Mouse (Mus musculus) ES-E14 (cell line): Measurements from ENCODE around the gene D5Ertd579e. TPM values are rescaled to one million over a fixed set of nuclear protein-coding genes. Genes with fewer than 3 reads are reported as not detected.

Experiments used
- DNase-seq: peaks from one replicate; pipeline ENCODE4 v3.0.0-alpha.2; 2013; ENCODE audit warnings: low read depth, low spot score
- H3K27ac ChIP-seq: 2 replicates; pipeline ENCODE4 v1.5.1; 2012; ENCODE audit warnings: low read depth, mild to moderate bottlenecking, low read length, moderate library complexity, mixed read lengths; ENCODE audit not compliant: poor library complexity, insufficient read depth, severe bottlenecking
- H3K36me3 ChIP-seq: 2 replicates; pipeline ENCODE4 v1.6.1; 2012; ENCODE audit warnings: mild to moderate bottlenecking, low read length, moderate library complexity, mixed read lengths; ENCODE audit not compliant: control insufficient read depth, poor library complexity, insufficient read depth, severe bottlenecking
- H3K4me1 ChIP-seq, 2 experiments: fragments of 150-350 bp in 1 of 2; sonication (generic) in 1 of 2; 2 replicates each; pipeline ENCODE4 v1.6.1; 2012; ENCODE audit warnings: low read length in 2 of 2, mild to moderate bottlenecking in 1 of 2, mixed read lengths in 1 of 2; ENCODE audit not compliant: control insufficient read depth in 2 of 2, insufficient read depth in 2 of 2, poor library complexity in 1 of 2
- H3K4me3 ChIP-seq, 2 experiments: fragments of 150-350 bp in 1 of 2; sonication (generic) in 1 of 2; 2 replicates each; pipeline ENCODE4 v1.5.1; 2012; ENCODE audit warnings: low read length in 2 of 2, low read depth in 1 of 2, mild to moderate bottlenecking in 1 of 2, mixed read lengths in 1 of 2; ENCODE audit not compliant: insufficient read depth in 1 of 2, poor library complexity in 1 of 2, severe bottlenecking in 1 of 2
- H3K9ac ChIP-seq: 2 replicates; pipeline ENCODE4 v1.6.1; 2012; ENCODE audit warnings: low read depth, mild to moderate bottlenecking, low read length, mixed read lengths; ENCODE audit not compliant: poor library complexity, insufficient read depth, severe bottlenecking
- H3K9me3 ChIP-seq: fragments of 150-350 bp; sonication (generic); 2 replicates; pipeline ENCODE4 v1.6.1; 2012; ENCODE audit warnings: low read depth, mild to moderate bottlenecking, low read length; ENCODE audit not compliant: control insufficient read depth, insufficient read depth
- CHD2 ChIP-seq: IDR thresholded peaks from 2 replicates; pipeline ENCODE4 v1.6.1; 2014; ENCODE audit warnings: mild to moderate bottlenecking, low read depth, low read length, inconsistent platforms
- HCFC1 ChIP-seq: IDR thresholded peaks from 2 replicates; pipeline ENCODE4 v1.6.1; 2012; ENCODE audit warnings: low read length, inconsistent platforms, borderline replicate concordance; ENCODE audit not compliant: insufficient read depth
- MAFK ChIP-seq: IDR thresholded peaks from 2 replicates; pipeline ENCODE4 v1.6.1; 2014; ENCODE audit warnings: mild to moderate bottlenecking, low read depth, low read length, inconsistent platforms; ENCODE audit not compliant: insufficient read depth
- ZC3H11A ChIP-seq: IDR thresholded peaks from 2 replicates; pipeline ENCODE4 v1.6.1; 2012; ENCODE audit warnings: low read depth, mild to moderate bottlenecking, inconsistent platforms, low read length, borderline replicate concordance
- ZNF384 ChIP-seq: IDR thresholded peaks from 2 replicates; pipeline ENCODE4 v1.6.1; 2012; ENCODE audit warnings: low read depth, low read length, inconsistent platforms
- in situ Hi-C, 2 experiments: fragments of 600-800 bp; cut with MboI; formaldehyde crosslinking; loops; one replicate each; pipeline ENCODE4 v1.15.1; 2025; ENCODE audit warnings: low sequenced_read_pairs in 2 of 2, inconsistent platforms in 1 of 2; ENCODE audit not compliant: unreplicated experiment in 2 of 2
- total RNA-seq: library from RNA; depleted of rRNA; stranded (reverse); fragments of 300-350 nt; gene quantifications from 2 replicates; pipeline ENCODE4 v1.2.3, GENCODE M21; 2012

Gene D5Ertd579e
- total RNA-seq, 1 experiment: 19.5 TPM

DNA sequence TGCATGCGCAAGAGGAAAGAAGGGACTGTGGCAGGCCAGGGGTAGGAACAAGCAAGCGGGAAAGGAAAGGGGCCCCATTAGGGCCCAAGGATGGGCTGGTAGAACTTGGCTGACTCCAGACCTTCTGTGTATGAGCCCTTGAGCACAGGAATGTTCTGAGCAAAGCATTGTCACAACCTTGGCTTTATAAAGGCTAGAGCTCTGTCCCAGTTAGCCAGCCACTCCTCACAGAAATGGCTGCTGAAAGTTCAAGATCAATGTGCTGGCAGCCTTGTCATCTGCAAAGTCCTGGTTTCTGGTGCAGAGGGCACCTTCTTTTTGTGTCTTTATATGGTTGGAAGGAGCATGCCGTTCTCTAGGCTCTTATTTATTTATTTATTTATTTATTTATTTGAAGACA lies 23.8 kb upstream of the D5Ertd579e start:
- no peak overlapping the region for H3K27ac ChIP-seq

DNA sequence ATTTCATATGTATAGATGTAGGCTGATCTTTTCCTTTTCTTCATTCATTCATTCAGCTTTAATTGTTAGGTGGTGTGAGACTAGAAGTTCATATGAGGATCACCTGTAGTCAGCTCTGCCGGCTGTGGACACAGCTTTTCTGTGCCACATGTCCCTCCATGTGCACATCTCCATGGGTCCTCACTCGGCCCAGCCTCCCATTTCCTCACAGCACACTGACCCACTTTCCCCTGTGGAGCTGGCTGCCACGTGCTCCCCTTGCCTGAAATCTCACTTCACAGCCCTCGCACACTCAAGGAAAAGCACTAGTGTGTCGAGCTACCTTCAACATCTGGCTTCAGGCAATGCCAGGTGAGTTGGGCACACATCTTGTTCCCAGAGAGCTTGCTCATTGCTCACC lies 23.3 kb upstream of the D5Ertd579e start:
- Histone ChIP-seq H3K4me3 (no peak overlapping the region), H3K4me1 (no peaks in the 10 kb centered on the region), H3K36me3 (no peaks in the 10 kb centered on the region), H3K9ac (no peak overlapping the region), H3K9me3 (no peaks in the 10 kb centered on the region), H3K27ac (no peak overlapping the region)
- TF ChIP-seq HCFC1 (no peak), ZNF384 (no peak), CHD2 (no peak), MAFK (no peak)
- DNase-seq: no peak
- in situ Hi-C loops: no loop called here

More for the DNA sequence above, 23.8 kb upstream of the D5Ertd579e start:
- no peak for TF ChIP-seq HCFC1
- no peak for TF ChIP-seq ZNF384
- TF ChIP-seq CHD2: no peak
- no peak for TF ChIP-seq MAFK
- no peak for TF ChIP-seq ZC3H11A
- DNase-seq: no peak
- in situ Hi-C loops: no loop called here
- no peak overlapping the region for H3K9ac ChIP-seq
- no peaks in the 10 kb centered on the region for H3K4me1 ChIP-seq
- H3K9me3 ChIP-seq: no peaks in the 10 kb centered on the region
- H3K36me3 ChIP-seq: no peaks in the 10 kb centered on the region
- no peak overlapping the region for H3K4me3 ChIP-seq

DNA sequence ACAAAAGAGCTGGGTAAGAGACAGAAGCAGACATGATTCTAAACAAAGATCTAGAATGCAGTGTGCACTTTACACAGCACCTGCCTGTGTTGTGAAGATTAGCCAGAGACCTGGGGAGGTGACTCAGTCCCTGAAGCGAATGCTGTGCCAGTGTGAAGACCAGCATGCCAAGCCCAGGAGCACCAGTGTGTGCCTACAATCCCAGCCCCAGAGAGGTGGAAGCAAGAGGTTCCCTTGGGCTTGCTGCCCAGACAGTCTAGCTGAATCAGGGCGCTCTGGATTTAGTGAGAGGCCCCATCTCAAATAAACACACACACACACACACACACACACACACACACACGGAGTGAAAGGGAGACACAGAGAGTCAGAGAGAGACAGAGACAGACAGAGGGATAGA lies 22.1 kb upstream of the D5Ertd579e start:
- no peak for TF ChIP-seq ZC3H11A
- TF ChIP-seq HCFC1: no peak
- TF ChIP-seq CHD2: no peak
- no peak for TF ChIP-seq ZNF384
- TF ChIP-seq MAFK: no peak
- Histone ChIP-seq H3K9ac (no peak overlapping the region), H3K4me3 (no peak overlapping the region), H3K9me3 (no peaks in the 10 kb centered on the region), H3K27ac (no peak overlapping the region), H3K4me1 (no peaks in the 10 kb centered on the region), H3K36me3 (no peaks in the 10 kb centered on the region)
- no peak for DNase-seq
- in situ Hi-C loops: no loop called here

DNA sequence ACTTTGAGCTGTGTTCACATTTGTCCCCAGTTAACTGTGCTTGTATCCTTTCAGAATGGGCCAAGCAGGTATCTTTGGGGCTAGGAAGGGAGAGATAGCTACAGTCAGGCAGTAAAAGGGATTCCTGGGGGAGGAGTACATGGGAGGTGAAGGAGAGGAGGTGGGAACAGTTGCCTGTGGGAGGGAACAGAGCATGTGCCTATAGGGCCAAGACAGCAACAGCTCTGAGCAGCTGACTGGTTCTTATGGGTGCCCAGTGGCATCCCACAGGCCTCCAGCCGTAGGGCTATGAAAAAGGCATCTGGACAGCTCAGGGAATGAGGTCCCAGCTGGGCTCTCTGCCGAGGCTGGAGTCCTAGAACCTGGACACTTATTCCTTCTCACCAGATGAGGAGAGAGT lies 21.0 kb upstream of the D5Ertd579e start:
- H3K27ac ChIP-seq: no peak overlapping the region
- in situ Hi-C loops: no loop called here
- no peaks in the 10 kb centered on the region for H3K9me3 ChIP-seq
- TF ChIP-seq HCFC1: no peak
- TF ChIP-seq CHD2: no peak
- TF ChIP-seq ZC3H11A: no peak
- no peak for TF ChIP-seq MAFK
- no peak for TF ChIP-seq ZNF384
- H3K4me3 ChIP-seq: no peak overlapping the region
- no peak for DNase-seq
- H3K36me3 ChIP-seq: no peaks in the 10 kb centered on the region
- no peak overlapping the region for H3K9ac ChIP-seq
- peaks cover 2 to 8% of the 10 kb centered on the region in 2 experiments; a peak in 3 of 4 replicates for H3K4me1 ChIP-seq

DNA sequence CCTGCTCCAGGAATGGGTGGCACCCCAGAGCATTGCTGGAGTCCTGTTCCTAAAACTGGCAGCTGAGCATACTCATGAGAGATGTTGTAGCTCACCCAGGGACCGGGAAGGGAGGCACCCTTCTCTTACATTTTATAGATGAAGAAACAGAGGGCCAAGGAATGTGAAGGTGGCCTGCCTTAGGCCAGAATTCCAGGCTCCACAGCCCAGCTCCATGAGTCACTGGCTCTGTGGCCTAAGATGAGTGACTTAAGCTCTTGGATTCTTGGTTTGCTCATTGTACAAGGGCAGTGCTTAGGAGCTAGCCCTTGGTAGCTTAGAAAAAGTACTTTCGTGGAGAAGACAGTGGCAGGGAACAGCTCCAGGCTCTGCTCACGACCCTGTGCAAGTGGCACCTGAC lies 19.0 kb upstream of the D5Ertd579e start:
- no peak for TF ChIP-seq ZNF384
- DNase-seq: no peak
- H3K9ac ChIP-seq: no peak overlapping the region
- peaks cover 3 to 8% of the 10 kb centered on the region in 2 experiments; a peak in 3 of 4 replicates for H3K4me1 ChIP-seq
- no peaks in the 10 kb centered on the region for H3K36me3 ChIP-seq
- H3K4me3 ChIP-seq: no peak overlapping the region
- H3K27ac ChIP-seq: no peak overlapping the region
- H3K9me3 ChIP-seq: no peaks in the 10 kb centered on the region
- in situ Hi-C loops: no loop called here
